ENCODE assay signal across 11 mouse cellular contexts in the genomic region with DNA sequence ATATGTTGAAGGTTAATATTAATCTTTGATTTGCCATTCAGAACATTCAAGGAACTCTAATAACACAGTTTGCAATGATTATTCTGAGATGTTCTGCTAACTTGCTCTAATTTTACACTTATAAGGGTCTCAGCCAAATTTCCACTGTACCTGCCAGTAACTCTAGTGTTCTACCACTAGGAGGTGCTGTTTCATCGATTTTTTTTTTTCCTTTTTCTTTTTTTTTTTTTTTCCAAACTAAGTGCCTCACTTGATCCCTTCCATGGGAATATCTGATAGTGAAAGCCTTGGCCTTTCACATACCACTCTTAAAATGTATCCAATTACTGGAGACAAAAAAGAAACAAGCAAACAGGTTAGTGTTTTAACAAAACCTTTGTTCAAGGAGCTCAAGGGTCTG. TPM values are rescaled to one million over a fixed set of nuclear protein-coding genes. Genes with fewer than 3 reads are reported as not detected.
DNase-seq lines count a peak whose midpoint lies in the region; ATAC-seq and TF ChIP-seq lines count a peak whose summit lies in the region.
"Had no signal": no experiment of that assay in that cellular context is flagged by ENCODE, and none has a peak within 500 bp of the region (broad histone marks: within the 10 kb centered on the region; RNA-seq: fewer than 3 reads in every experiment).

No protein-coding gene starts in this region.

- no peak for ATAC-seq in hindbrain, postnatal 0 days
- no peak for ATAC-seq in G1E (ENCODE audit: extremely low read depth, insufficient number of reproducible peaks, low FRiP score, poor library complexity, severe bottlenecking)

- no peaks in the 10 kb centered on the region for H3K27me3 ChIP-seq in hindbrain, postnatal 0 days (ENCODE audit: insufficient read depth, low read length)
- no peaks in the 10 kb centered on the region for H3K27me3 ChIP-seq in hindbrain, embryonic 10.5 days (ENCODE audit: insufficient read depth, poor library complexity, severe bottlenecking)
- peaks cover 3% of the 10 kb centered on the region; the same call in 1 of the 2 replicates for H3K27me3 ChIP-seq in G1E (ENCODE audit: insufficient read depth, low read length)

- intact Hi-C loops in gastrocnemius, postnatal 36 days (cut with DNase I), result loop anchor here (5.0 kb wide), 1 partner anchor 295 kb away; no protein-coding TSS in a partner anchor

- no peaks in the 10 kb centered on the region for H3K4me1 ChIP-seq in hindbrain, postnatal 0 days (ENCODE audit: insufficient read depth, low read length)
- no peaks in the 10 kb centered on the region for H3K4me1 ChIP-seq in hindbrain, embryonic 10.5 days (replicated peaks)
- peaks cover 4% of the 10 kb centered on the region; the same call in 1 of the 2 replicates for H3K4me1 ChIP-seq in G1E (ENCODE audit: insufficient read depth, low read depth, low read length)
- H3K4me1 ChIP-seq: forebrain, embryonic 10.5 days had no signal

- H3K9me3 ChIP-seq in hindbrain, postnatal 0 days (ENCODE audit: low read length), result no peaks in the 10 kb centered on the region
- H3K9me3 ChIP-seq in hindbrain, embryonic 10.5 days, result no peaks in the 10 kb centered on the region
- H3K9me3 ChIP-seq in G1E (replicated peaks), result no peaks in the 10 kb centered on the region
- H3K9me3 ChIP-seq: forebrain, embryonic 10.5 days had no signal

- no peaks in the 10 kb centered on the region for H3K36me3 ChIP-seq in hindbrain, postnatal 0 days (ENCODE audit: insufficient read depth, low read length)
- H3K36me3 ChIP-seq in hindbrain, embryonic 10.5 days, result no peaks in the 10 kb centered on the region
- H3K36me3 ChIP-seq in G1E (replicated peaks), result peaks cover under 1% of the 10 kb centered on the region
- H3K36me3 ChIP-seq: forebrain, embryonic 10.5 days had no signal

- H3K9ac ChIP-seq in hindbrain, postnatal 0 days (replicated peaks; ENCODE audit: low read length), result no peak overlapping the region

- H3K4me2 ChIP-seq in hindbrain, postnatal 0 days (ENCODE audit: low read depth, low read length), result no peak overlapping the region

- peak; percentile 80 for TF ChIP-seq CTCF in hindbrain, postnatal 0 days (IDR thresholded peaks at IDR 0.05; ENCODE audit: low read depth)
- peak; percentile 46; the same call in 1 of the 2 replicates for TF ChIP-seq CTCF in G1E (IDR thresholded peaks at IDR 0.05; ENCODE audit: low read depth, low read length)

- DNase-seq in hindbrain, postnatal 0 days (ENCODE audit: low spot score), result peak; percentile 69
- no peak for DNase-seq in hindbrain, embryonic 10.5 days (ENCODE audit: low spot score)
- DNase-seq in 416B (ENCODE audit: low read depth) (peak; percentile 42), G1E (ENCODE audit: low spot score) (no peak)
- DNase-seq in embryo, embryonic 11 days, result peak; percentile 64
- no peak for DNase-seq in urinary bladder, postnatal 14 days (ENCODE audit: low spot score)
- DNase-seq in gastrocnemius, postnatal 36 days, result no peak
- no peak for DNase-seq in kidney, postnatal 4 days
- DNase-seq: cerebellum, adult 11-12 months; kidney, postnatal 25 days had no signal

- 0% methylated on average over 1 of the region's 1 CpGs for WGBS in hindbrain, postnatal 0 days
- 0% methylated on average over 1 of the region's 1 CpGs for WGBS in hindbrain, embryonic 10.5 days

- no peak overlapping the region for H3K4me3 ChIP-seq in hindbrain, postnatal 0 days (ENCODE audit: low read length)
- H3K4me3 ChIP-seq in hindbrain, embryonic 10.5 days, result no peak overlapping the region
- H3K4me3 ChIP-seq in G1E (ENCODE audit: low read depth, low read length), result no peak overlapping the region
- H3K4me3 ChIP-seq: forebrain, embryonic 10.5 days had no signal

- H3K27ac ChIP-seq in hindbrain, postnatal 0 days, result no peak overlapping the region
- no peak overlapping the region for H3K27ac ChIP-seq in hindbrain, embryonic 10.5 days
- H3K27ac ChIP-seq: forebrain, embryonic 10.5 days had no signal

RNA-seq across cellular contexts. Expression of a gene that starts 6.3 kb away (rescaled TPM):
- total RNA-seq in hindbrain, postnatal 0 days (2014; rRNA removed), result 15.3 and 20.9 TPM in 2 replicates
- polyA plus RNA-seq in hindbrain, postnatal 0 days (2015; fragmentation: Nextera tagmentation; extraction: Ambion mirVana), result 15.7 and 16.0 TPM in 2 replicates
- polyA plus RNA-seq in hindbrain, embryonic 10.5 days (2016; fragmentation: Nextera tagmentation; extraction: Ambion mirVana), result 20.6 and 22.0 TPM in 2 replicates
- 16.9 and 18.9 TPM in 2 replicates for total RNA-seq in G1E (2014; fragmentation: Nextera tagmentation)
- 20.7 and 22.4 TPM in 2 replicates for total RNA-seq in G1E (2017)
- 4.2 and 5.6 TPM in 2 replicates for polyA plus RNA-seq in G1E (2012)
- 10 to 100 TPM; 20.4 to 21.0 TPM for total RNA-seq in gastrocnemius, postnatal 36 days (2021)

RNA-seq across cellular contexts. Expression of a gene that starts 38.0 kb away (rescaled TPM):
- 38.2 and 42.0 TPM in 2 replicates for total RNA-seq in hindbrain, postnatal 0 days (2014; rRNA removed)
- 15.9 and 16.1 TPM in 2 replicates for polyA plus RNA-seq in hindbrain, postnatal 0 days (2015; fragmentation: Nextera tagmentation; extraction: Ambion mirVana)
- 1.0 and 5.6 TPM in 2 replicates for polyA plus RNA-seq in hindbrain, embryonic 10.5 days (2016; fragmentation: Nextera tagmentation; extraction: Ambion mirVana)
- not detected in 2 replicates for total RNA-seq in G1E (2014; fragmentation: Nextera tagmentation)
- total RNA-seq in G1E (2017), result 0.17 and 0.38 TPM in 2 replicates
- 0.25 and 0.33 TPM in 2 replicates for polyA plus RNA-seq in G1E (2012)
- total RNA-seq in gastrocnemius, postnatal 36 days (2021), result under 1 TPM; 0.31 to 0.35 TPM

Comparison
In these comparisons a context has a peak if more than half of its experiments do, and no peak if none do; other contexts are left out.
1. DNase-seq: peak in hindbrain, postnatal 0 days (single experiment), 416B (single experiment) and embryo, embryonic 11 days (single experiment); none in hindbrain, embryonic 10.5 days (single experiment), G1E (single experiment), urinary bladder, postnatal 14 days (single experiment), gastrocnemius, postnatal 36 days (0 of 2) and kidney, postnatal 4 days (0 of 2).
2. RNA of a gene that starts 38.0 kb away (total RNA-seq): 38.2 to 42.0 TPM in hindbrain, postnatal 0 days; 0.17 to 0.38 TPM in G1E and 0.31 to 0.35 TPM in gastrocnemius, postnatal 36 days; every median in the first group is over 10 times any median in the second.